Mouse (Mus musculus) olfactory bulb, adult 2 months (tissue): Measurements from ENCODE around the gene Lmnb2.

Experiments used
- CTCF ChIP-seq: fragments of 200-500 bp; IDR thresholded peaks from 2 replicates; pipeline ENCODE4 v1.5.1; 2012; ENCODE audit warnings: low read depth, mild to moderate bottlenecking, low read length, moderate library complexity; ENCODE audit not compliant: insufficient read depth
- POLR2A ChIP-seq: fragments of 200-500 bp; IDR thresholded peaks from 2 replicates; pipeline ENCODE4 v1.6.1; 2012; ENCODE audit warnings: mild to moderate bottlenecking, low read depth, low read length, moderate library complexity; ENCODE audit not compliant: insufficient read depth

GRCm38 (mm10) chr10:80962585-80962984 is 44.5 kb upstream of the Lmnb2 start:
- TF ChIP-seq CTCF (no peak), POLR2A (no peak)
